Mouse (Mus musculus) ZHBTc4 (cell line): ENCODE results near the gene Tmprss11a.

Source experiments
- DNase-seq: peaks from one replicate; pipeline ENCODE4 v3.0.0-alpha.2; 2011; ENCODE audit warnings: low read depth, low spot score

Tmprss11a gene

DNA sequence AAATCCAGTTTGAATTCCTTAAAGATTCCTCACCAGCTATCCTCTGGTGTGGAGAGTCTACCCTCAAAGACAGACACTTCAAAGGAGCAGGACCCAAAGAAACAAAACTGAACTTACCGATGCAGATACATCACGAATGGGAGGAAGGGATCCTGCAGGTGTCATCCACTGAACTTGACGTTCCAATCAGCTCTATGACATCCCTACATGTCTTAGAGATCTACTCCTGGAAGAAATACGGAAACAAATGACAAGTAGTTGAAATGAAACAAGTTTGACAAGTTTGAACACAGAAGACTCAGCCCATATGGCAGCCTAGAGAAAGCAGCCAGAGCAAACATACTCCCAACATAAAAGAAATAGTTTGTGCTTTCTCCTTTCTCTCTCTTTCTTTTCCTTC, at the start of gene Tmprss11a:
Gene Tmprss11a, minus strand, starts transcription at position 101 of the 400 bp plus-strand sequence.
- no peak for DNase-seq

DNA sequence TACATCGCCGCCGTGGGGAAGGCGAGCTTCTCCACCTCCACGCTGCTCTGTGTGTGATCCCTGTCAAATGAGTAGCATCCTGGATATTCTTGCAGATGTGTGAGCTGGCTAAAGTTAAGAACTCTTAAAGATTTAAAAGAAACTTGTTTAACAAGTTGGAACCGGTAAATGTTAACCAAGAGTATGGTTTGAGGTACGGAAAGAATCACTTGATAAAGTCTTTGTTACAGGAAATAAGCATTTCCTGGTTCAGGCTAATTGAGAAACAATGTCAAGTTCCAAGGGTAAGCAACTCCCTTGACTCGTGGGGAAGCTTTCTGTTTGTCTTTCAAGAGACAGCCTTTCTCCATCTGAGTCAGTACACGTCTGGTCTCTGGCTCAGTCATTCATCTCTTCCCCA, 49.7 kb upstream of the Tmprss11a start, which contains the start of gene Tmprss11g:
Gene Tmprss11g, minus strand, starts transcription at position 101 of the 400 bp plus-strand sequence.
- peak; percentile 12 for DNase-seq

DNA sequence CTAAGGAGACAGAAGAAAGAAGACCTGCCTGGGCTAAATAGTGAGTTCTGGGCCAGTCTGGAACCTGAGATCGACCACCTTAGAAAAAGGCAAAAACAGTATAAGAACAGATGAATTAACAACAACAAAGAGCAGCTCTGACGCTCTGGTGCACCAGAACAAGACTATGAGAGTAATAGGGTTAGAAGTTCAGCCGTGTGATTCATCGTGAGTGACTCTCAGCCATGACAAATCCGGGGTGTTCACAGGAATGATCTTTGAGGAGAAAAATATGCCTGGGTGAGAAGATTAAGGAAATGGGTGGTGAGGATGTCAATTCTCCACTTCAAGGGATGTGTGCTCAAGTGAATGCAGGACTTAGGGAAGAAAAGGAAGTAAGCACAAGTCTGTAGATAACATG, 42.7 kb upstream of the Tmprss11a start:
- no peak for DNase-seq

DNA sequence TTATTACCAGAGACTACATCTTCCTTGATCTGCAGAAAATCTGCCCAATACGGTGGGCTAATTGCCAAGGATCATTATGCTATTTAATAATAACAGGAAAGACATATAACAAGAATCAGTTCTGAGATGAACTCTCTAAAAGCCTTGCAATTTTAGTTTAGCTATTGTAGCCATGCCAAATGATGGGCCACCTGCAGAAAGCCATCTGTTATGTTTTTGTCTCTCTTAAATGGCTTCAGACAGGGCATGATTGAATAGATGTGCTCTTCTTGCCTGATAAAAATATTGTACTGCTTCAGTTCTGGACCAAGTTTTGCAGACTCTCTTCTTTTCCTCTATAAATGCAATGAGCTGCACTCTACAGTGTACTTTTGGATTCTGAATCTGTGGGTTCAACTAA, 24.7 kb upstream of the Tmprss11a start:
- DNase-seq: no peak

DNA sequence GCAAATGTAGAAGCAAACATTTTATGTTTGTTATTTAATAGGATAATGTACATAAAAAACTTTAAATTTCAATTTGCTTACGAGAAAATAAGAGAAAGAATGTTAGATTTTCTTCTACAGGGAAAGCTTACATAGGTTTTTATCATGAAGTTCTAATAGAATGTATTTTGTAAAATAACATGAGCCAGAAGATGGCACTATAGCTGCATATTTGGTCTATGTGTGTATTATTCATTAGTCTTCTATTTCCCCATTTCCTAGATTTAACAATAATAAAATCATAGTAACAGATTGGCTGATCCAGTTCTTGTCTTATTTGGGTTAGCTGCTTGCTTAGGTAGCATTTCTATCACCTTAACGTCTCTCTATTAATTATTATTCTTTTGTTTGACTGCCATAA, 13.8 kb upstream of the Tmprss11a start:
- no peak for DNase-seq

DNA sequence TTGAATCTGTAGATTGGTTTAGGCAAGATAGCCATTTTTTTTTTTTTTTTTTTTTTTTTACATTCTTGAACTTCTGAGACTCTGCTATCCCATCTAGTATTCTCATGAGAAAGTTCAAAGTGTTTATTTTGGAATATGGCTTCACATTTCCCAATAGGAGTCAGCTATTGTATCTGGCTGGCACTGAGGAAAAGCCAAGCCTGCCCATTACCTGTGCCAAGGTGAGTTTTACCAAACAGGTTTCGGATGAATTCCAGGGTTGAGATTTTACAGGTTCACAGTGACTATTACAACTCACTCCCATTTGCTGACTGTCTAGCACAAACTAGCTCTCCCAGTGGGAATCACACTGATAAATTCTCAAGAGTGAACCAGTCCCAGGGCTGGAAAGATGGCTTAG, 13.2 kb upstream of the Tmprss11a start:
- no peak for DNase-seq

DNA sequence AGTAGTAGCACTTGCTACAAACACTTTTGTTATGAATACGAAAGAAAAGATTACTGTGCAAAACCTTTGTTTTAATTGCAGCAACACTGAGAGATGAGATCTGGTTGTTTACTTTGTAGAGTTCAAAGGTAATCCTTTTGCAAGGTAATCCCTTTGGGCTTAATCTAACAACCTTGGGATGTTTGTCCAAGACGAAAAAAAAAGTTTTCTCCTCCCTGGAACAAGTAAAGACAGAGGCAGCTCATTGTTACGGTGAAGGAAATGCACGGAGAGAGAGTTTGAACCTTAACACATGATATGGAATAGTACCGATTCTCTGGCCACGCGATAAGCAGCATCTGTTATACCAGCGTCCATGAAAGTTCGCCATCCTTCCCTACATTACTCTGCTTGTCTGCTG, 5.1 kb upstream of the Tmprss11a start:
- no peak for DNase-seq

DNA sequence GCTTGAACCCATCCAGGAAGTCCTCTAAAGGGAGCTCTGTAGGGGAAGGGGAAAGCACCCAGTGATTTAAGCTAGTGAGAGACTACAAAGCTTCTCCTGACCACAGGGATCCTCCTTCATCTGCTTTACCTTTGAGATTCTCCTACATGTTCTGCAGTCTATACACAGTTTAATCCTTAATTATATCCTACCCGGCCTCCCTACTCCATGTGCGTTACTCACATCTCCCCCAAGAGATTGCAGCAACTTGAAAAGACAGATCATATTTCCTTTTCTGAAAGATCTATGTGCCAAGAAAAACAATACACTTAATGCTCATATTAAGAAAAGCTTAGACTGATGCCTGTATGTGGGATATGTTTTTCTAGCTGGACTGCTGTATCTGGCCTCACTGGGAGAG, 29.5 kb downstream of the Tmprss11a start:
- no peak for DNase-seq

DNA sequence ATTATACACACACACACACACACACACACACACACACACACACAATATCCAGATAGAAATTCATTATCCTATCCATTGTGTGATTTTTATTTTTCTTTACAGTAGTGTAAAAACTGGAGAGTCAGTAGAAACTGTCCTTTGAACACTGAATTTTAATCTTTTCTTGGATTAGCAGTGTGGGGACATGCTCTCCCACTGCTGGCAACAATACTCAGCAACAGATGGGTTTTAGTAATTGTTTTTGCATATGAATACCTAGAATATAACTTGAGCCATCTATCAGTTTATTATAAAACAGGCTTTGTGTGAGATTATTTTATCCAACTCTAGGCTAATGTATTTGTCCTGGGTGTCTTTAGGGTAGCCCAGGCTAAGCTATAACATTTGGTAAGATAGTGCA, 30.2 kb downstream of the Tmprss11a start:
- no peak for DNase-seq

DNA sequence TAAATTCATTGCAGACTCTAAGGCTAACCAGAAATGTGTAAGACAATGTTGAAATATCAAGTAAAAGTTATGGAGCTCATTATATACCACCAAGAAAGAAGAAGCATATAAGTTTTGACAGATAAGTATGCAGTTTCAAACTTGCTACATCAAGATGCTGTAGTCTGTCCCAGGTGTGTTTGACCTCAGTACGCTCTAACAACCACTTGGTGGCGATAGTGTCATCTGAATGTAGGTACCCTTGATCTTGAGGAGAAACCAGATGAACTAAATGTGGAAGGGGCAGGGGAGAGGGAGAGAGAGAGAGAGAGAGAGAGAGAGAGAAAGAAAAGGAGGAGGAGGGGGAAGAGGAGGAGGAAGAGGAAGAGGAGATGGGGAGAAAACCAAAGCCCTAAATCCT, 36.1 kb downstream of the Tmprss11a start:
- peak; percentile 72 for DNase-seq

DNA sequence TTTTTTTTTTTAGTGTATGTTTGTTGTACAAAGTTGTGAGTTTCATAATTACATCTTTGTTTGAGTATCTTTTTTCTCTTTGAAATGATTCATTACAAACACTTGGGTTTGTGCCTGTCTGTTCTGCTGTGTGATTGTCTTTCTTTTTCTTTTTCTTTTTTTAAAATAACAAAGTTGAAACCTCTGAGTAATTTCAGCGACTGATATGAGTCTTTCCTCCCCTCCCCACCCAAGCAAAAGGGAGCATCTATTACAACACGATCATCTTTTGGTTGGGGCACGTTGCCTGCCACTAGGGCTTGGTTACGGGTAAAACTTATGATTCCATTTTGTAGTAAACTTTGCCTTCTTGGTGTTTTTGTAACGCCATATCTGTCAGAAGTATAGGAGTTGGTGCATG, 37.7 kb downstream of the Tmprss11a start:
- DNase-seq: no peak

DNA sequence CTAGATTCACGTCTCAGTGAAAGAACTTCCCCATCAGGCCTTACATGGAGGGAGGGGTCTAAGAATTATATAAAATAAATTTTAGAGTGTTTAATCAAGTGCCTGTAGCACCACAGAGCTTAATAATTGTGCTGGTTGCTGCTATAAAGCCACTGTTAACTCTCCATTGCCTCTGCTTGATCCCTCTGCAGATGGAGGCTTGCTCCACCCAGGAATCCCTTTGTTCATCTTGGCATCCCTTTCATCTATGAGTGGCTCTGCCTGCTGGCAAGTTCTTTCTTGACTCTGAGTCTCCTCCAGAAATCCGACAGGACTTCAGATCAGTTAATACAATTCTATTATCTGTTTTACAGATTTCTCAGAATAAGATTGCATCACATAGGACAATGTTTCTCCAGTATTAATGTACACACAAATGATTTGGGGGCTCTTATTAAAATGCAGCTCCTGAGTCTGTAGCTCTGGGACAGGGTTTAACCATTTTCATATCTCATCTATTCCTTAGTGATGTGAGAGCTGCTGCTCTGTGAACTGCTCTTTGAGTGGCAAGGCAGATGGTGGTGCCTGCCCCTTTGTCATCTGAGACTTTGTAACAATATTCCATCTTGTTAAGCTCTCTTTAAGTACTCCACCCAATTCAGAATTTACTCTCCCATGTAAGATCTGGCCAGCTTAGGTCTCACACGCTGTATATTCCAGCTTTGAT, 47.3 kb downstream of the Tmprss11a start:
- DNase-seq: peak; percentile 20

DNA sequence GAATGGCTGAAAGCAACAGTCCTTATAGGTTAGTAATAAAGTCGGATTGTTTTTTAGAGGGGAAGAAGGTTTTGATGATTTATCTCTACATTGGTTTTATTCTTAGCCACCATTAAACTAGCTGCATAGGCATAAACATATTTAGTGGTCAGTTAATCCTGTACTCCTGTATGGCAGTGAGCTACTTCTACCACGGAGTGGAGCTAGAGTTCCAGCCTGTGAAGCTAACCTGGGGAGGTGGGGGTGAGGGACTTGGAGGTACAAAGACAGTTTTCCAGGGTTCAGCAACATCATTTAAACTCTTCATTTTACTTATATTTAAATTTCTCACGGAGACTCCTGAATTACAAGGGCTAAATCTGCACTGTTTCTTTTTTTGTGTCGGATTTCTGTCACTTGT, 49.3 kb downstream of the Tmprss11a start:
- DNase-seq: peak; percentile 52

DNA sequence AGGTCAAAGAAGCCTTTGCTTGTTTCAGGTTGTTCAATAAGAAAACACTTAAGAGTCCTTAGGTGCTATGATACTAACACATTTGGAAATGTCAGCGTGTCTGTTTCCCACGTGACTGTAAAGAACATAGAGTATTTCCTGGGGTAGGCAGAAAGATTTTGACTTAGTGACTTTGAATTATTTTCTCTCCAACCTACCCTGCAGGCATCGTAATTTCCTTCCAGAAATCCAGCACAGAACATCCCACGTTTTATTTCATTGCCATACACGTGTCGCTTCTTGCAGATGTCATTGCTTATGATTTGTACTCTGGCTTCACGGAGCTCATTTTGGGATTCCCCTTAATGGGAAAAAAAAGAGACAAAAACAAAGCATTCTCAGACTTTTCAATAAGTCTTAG, 54.5 kb downstream of the Tmprss11a start:
- no peak for DNase-seq

DNA sequence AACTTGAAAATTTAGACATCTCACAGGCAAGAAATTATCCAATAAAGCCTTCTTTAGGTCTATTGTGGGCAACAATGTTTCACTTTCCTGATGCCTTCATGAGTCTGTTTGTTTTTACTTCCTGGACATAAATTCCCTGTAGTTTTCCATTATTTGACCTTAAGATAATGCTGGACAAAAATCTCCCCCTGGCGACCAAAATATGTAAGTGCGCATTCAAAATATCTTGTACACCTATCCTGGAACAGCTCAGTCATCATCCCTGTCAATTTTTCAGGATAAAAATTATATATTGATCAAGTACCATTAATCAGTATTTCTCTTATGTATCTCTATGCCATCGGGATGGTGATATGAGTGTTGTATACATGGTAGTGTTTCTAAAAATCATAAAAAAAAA, 58.0 kb downstream of the Tmprss11a start:
- DNase-seq: peak; percentile 58

DNA sequence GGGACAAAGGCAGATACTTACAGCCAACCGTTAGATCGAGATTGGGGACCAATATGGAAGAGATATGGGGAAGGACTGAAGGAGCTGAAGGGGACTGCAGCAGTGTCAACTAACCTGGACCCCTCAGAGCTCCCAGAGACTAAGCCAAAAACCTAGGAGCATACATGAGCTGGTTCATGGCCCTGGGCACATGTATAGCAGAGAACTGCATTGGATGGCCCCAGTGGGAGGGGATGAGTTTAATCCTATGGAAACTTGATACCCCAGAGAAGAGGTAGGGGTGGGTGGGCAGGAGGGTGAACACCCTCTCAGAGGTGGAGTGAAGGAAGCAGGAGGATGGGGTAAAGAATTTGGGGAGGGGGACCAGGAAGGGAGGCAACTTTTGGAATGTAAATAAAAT, 60.8 kb downstream of the Tmprss11a start:
- DNase-seq: no peak

DNA sequence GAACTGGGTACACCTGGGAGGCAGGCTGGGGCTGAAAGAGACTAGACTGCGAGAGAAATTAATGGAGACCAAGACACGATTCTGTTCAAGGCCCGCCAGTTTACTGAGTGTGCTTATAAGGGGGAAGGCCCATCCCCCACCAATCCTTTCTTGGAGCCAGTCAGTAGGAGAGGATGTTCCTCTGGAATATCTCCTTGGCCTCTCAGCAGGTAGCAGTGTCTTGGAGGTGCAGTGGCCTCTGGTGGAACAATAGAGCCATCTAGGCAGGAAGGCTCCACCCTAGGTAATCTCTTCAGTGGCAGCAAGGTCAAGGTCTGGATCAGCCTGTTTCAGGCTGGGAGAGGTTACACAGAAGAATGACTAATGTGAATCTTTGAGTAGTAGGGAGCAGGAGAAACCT, 61.6 kb downstream of the Tmprss11a start:
- DNase-seq: peak; percentile 97

DNA sequence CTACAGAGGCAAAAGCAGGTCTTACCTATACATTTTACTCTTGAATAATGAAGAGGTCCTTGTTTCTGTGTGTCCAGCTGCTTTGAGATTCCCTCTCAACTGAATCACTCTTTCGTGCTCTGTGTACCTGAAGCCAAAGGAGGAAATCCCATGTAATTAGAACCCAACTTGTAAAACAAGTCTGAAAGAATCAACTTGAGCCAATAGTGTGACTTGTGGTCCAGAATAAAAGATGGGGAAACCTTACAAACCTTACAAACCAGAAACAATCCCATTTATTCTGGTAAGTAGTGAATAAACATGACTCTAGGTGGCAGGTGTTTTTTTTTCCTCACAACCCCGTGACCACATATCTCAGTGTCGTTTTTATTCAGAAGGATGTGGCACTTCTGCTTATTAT, 95.5 kb downstream of the Tmprss11a start, which contains the start of gene Tmprss11d:
Gene Tmprss11d, minus strand, starts transcription at position 101 of the 400 bp plus-strand sequence.
- no peak for DNase-seq
